Mouse (Mus musculus) lung, adult 2 months (tissue): ENCODE results near the gene Tmem198. TPM values are rescaled to one million over a fixed set of nuclear protein-coding genes. Genes with fewer than 3 reads are reported as not detected.

Experiments
- DNase-seq: peaks from one replicate; pipeline ENCODE4 v3.0.0; 2022
- H3K4me1 ChIP-seq: fragments of 200-500 bp; 2 replicates; pipeline ENCODE4 v1.6.1; 2011; ENCODE audit warnings: low read length; ENCODE audit not compliant: control insufficient read depth, insufficient read depth
- H3K4me3 ChIP-seq: fragments of 200-500 bp; replicated peaks from 2 replicates; pipeline ENCODE3; 2011; ENCODE audit warnings: low read depth, mild to moderate bottlenecking, control low read depth, low read length; ENCODE audit errors: extremely low read depth
- CTCF ChIP-seq: fragments of 200-500 bp; IDR thresholded peaks from 2 replicates; pipeline ENCODE4 v1.5.1; 2011; ENCODE audit warnings: mild to moderate bottlenecking, low read length, control low read depth; ENCODE audit not compliant: insufficient read depth
- POLR2A ChIP-seq: fragments of 200-500 bp; IDR thresholded peaks from 2 replicates; pipeline ENCODE4 v1.6.1; 2011; ENCODE audit warnings: low read depth, mild to moderate bottlenecking, control low read depth, low read length, borderline replicate concordance; ENCODE audit errors: extremely low read depth
- WGBS: fragments of 180-500 bp; shearing (Covaris S2); methylation state at CpG from one replicate; pipeline ENCODE4 v1.1.7; 2018; 5-methylcytosine and 5-hydroxymethylcytosine counted together
- polyA plus RNA-seq: library from polyadenylated mRNA; depleted of rRNA; stranded (reverse); fragments of >200 nt; gene quantifications from 2 replicates; pipeline ENCODE4 v1.2.3, GENCODE M21; 2012

Tmem198 gene
- polyA plus RNA-seq, 1 experiment = 5.2 TPM

GRCm38 (mm10) chr1:75512550-75512949, 33.2 kb downstream of the Tmem198 start:
- Histone ChIP-seq H3K4me3 (no peak overlapping the region), H3K4me1 (no peaks in the 10 kb centered on the region)
- TF ChIP-seq POLR2A = no peak
- no peak for TF ChIP-seq CTCF
- 92% methylated on average over 3 of the region's 3 CpGs for WGBS
- DNase-seq = no peak

- H3K4me3 ChIP-seq = no peak overlapping the region
- no peaks in the 10 kb centered on the region for H3K4me1 ChIP-seq
- DNase-seq = no peak
- TF ChIP-seq CTCF (no peak), POLR2A (no peak)
- 58% methylated on average over 15 of the region's 15 CpGs for WGBS
Measured at GRCm38 (mm10) chr1:75516703-75517380, 37.5 kb downstream of the Tmem198 start.

GRCm38 (mm10) chr1:75517984-75518383, 38.7 kb downstream of the Tmem198 start:
- Histone ChIP-seq H3K4me1 (no peaks in the 10 kb centered on the region), H3K4me3 (no peak overlapping the region)
- whole genome bisulfite sequencing = 68% methylated on average over 4 of the region's 4 CpGs
- no peak for DNase-seq
- TF ChIP-seq CTCF (no peak), POLR2A (no peak)

- Histone ChIP-seq H3K4me1 (no peaks in the 10 kb centered on the region), H3K4me3 (no peak overlapping the region)
- TF ChIP-seq POLR2A (no peak), CTCF (no peak)
- WGBS = 87% methylated on average over 4 of the region's 4 CpGs
- no peak for DNase-seq
Measured at GRCm38 (mm10) chr1:75518427-75518826, 39.1 kb downstream of the Tmem198 start.

GRCm38 (mm10) chr1:75519576-75519975, 40.2 kb downstream of the Tmem198 start:
- no peak for DNase-seq
- 48% methylated on average over 5 of the region's 5 CpGs for WGBS
- Histone ChIP-seq H3K4me1 (no peaks in the 10 kb centered on the region), H3K4me3 (no peak overlapping the region)
- no peak for TF ChIP-seq CTCF
- TF ChIP-seq POLR2A = no peak

- peak; percentile 93 for DNase-seq
- Histone ChIP-seq H3K4me1 (no peaks in the 10 kb centered on the region), H3K4me3 (peak within 1 kb of the TSS; percentile 68)
- WGBS = under 1% methylated on average over 46 of the region's 46 CpGs
- no peak for TF ChIP-seq CTCF
- TF ChIP-seq POLR2A = peak; percentile 73; the same call in 1 of the 2 replicates
Measured at GRCm38 (mm10) chr1:75521321-75522031, 42.1 kb downstream of the Tmem198 start, which contains the start of gene Stk11ip. Gene Stk11ip, plus strand, starts transcription at chr1:75521529.

GRCm38 (mm10) chr1:75524679-75525078, 45.3 kb downstream of the Tmem198 start:
- no peak overlapping the region for H3K4me3 ChIP-seq
- no peak for TF ChIP-seq CTCF
- no peak for TF ChIP-seq POLR2A
- DNase-seq = no peak
- H3K4me1 ChIP-seq = no peaks in the 10 kb centered on the region
- WGBS = 86% methylated on average over 7 of the region's 7 CpGs

GRCm38 (mm10) chr1:75530546-75530945, 51.2 kb downstream of the Tmem198 start:
- no peak for DNase-seq
- Histone ChIP-seq H3K4me3 (no peak overlapping the region), H3K4me1 (no peaks in the 10 kb centered on the region)
- WGBS = 58% methylated on average over 4 of the region's 4 CpGs
- TF ChIP-seq POLR2A (no peak), CTCF (no peak)

GRCm38 (mm10) chr1:75532280-75533172, 53.2 kb downstream of the Tmem198 start:
- 88% methylated on average over 19 of the region's 19 CpGs for WGBS
- Histone ChIP-seq H3K4me3 (no peak overlapping the region), H3K4me1 (no peaks in the 10 kb centered on the region)
- no peak for DNase-seq
- no peak for TF ChIP-seq CTCF
- TF ChIP-seq POLR2A = no peak
